Mouse (Mus musculus): ENCODE measurements around the gene Galnt7. TPM values are rescaled to one million over a fixed set of nuclear protein-coding genes. Genes with fewer than 3 reads are reported as not detected.

Galnt7 gene
- polyA plus RNA-seq, 1 experiment from 2014 or later: 15.7 TPM

DNA sequence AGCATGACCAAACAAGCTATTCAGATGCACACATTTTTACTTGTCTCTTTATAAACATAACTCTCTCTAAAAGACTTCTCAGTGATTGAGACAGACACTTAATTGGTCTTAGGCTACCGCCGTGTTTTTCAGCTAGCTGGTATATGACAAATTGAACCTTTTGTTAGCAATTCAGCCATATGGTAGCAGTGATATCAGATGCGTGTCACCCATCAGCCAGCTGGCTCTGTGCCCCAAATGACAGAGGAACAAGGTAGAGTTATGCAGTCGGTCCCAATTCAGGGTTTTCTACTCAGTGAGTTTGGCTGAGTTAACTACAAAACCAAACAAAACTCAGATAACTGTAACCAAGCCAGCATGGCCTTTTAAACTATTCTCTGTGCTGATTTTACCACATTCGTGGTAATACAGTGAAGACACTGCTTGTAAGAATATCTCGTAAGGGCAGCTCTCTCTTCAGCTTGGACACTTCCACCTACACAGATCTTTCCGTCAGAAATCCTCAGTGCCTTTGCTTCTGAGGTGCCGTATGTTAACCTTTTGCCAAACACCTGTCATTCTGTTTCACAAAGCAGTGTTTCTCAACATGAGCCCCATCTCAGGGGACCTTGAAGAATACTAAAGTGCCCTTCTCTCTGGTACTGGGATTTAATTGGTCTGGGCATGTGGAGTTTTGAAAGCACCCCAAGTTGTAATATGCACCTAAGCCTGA lies 68.3 kb downstream of the Galnt7 start:
- no peaks in the 10 kb centered on the region for H3K27me3 ChIP-seq
- no peak overlapping the region for H3K4me3 ChIP-seq
- H3K27ac ChIP-seq: no peak overlapping the region
- H3K9me3 ChIP-seq: no peaks in the 10 kb centered on the region
- peaks cover 7% of the 10 kb centered on the region; the same call in 1 of the 2 replicates for H3K36me3 ChIP-seq
- ATAC-seq (ENCODE audit: insufficient number of reproducible peaks, insufficient read depth, low FRiP score, low TSS enrichment, low read depth): no peak
- H3K9ac ChIP-seq: no peak overlapping the region
- WGBS: 72% methylated on average over 8 of the region's 8 CpGs
- no peak overlapping the region for H3K4me2 ChIP-seq
- H3K4me1 ChIP-seq: peaks cover 17% of the 10 kb centered on the region

DNA sequence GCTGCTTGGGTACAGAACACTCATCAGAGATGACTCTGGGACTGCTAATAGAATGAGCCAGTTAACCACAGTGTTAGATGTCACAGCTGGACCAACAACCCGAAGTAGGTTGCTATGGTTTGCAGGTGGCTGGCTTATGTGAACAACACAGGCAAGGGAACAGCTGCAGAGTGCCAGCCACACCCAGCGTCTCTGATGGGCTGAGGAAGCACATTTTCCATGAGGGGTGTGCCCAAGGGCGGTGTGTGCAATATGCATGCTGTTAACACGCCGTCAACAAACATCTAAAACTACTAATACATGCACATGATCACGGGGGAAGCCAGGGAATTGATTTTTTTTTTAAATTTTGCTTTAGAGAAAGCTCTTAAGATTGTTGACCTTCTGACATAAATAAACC lies 73.0 kb downstream of the Galnt7 start:
- H3K9me3 ChIP-seq: no peaks in the 10 kb centered on the region
- peak; percentile 20; the same call in 1 of the 2 replicates for ATAC-seq (ENCODE audit: insufficient number of reproducible peaks, insufficient read depth, low FRiP score, low TSS enrichment, low read depth)
- H3K4me1 ChIP-seq: peaks cover 12% of the 10 kb centered on the region
- no peak overlapping the region for H3K4me2 ChIP-seq
- WGBS: 69% methylated on average over 6 of the region's 6 CpGs
- no peak overlapping the region for H3K9ac ChIP-seq
- H3K27me3 ChIP-seq: no peaks in the 10 kb centered on the region
- H3K36me3 ChIP-seq: peaks cover 7% of the 10 kb centered on the region; the same call in 1 of the 2 replicates
- H3K27ac ChIP-seq: no peak overlapping the region
- no peak overlapping the region for H3K4me3 ChIP-seq

DNA sequence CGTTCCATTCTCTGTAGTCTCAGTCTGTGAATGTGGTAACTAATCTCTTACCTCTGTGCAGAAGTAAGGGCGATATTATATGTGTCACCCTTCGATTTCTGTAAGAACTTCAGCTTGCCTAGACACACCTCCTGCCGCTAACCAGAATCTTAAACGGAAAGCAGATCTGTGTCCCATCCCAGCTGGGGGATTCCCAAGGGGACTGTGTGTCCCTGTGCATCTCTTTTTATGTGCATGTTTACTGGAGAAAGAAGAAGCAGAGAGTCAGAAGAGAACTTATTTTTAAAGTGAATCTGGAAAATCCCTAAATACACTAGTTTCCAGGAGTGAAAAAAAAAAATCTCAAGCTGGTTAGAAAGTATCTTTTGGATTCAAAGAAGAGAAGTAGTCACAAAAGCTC lies 75.5 kb downstream of the Galnt7 start:
- Histone ChIP-seq H3K4me1 (peaks cover 13% of the 10 kb centered on the region), H3K27me3 (no peaks in the 10 kb centered on the region), H3K27ac (no peak overlapping the region), H3K9ac (no peak overlapping the region), H3K36me3 (no peaks in the 10 kb centered on the region), H3K4me2 (no peak overlapping the region), H3K4me3 (no peak overlapping the region), H3K9me3 (no peaks in the 10 kb centered on the region)
- no peak for ATAC-seq (ENCODE audit: insufficient number of reproducible peaks, insufficient read depth, low FRiP score, low TSS enrichment, low read depth)
- 69% methylated on average over 5 of the region's 5 CpGs for WGBS

DNA sequence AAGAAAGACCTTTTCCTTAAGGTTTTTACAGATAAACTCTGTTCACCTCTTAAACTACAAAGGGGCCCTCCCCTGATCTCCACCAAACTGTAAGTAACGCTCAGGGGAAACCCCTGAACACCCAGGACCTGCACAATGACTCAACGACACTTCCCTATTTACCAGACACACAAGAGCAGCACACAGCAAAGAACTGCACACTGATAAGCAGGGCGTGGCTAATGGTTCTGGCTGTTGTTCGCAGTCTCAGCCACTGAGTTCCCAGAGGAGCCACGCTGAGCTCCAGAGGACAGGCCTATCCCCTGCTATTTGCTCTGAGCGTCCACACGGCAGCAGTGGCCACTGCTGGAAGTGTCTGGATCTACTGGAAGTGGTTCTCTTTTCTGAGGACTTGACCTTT lies 76.6 kb downstream of the Galnt7 start:
- WGBS: 60% methylated on average over 7 of the region's 7 CpGs
- Histone ChIP-seq H3K4me3 (no peak overlapping the region), H3K27me3 (no peaks in the 10 kb centered on the region), H3K36me3 (no peaks in the 10 kb centered on the region), H3K4me1 (peaks cover 13% of the 10 kb centered on the region), H3K9me3 (no peaks in the 10 kb centered on the region), H3K9ac (no peak overlapping the region), H3K27ac (no peak overlapping the region), H3K4me2 (no peak overlapping the region)
- peak; percentile 59; the same call in 1 of the 2 replicates for ATAC-seq (ENCODE audit: insufficient number of reproducible peaks, insufficient read depth, low FRiP score, low TSS enrichment, low read depth)

DNA sequence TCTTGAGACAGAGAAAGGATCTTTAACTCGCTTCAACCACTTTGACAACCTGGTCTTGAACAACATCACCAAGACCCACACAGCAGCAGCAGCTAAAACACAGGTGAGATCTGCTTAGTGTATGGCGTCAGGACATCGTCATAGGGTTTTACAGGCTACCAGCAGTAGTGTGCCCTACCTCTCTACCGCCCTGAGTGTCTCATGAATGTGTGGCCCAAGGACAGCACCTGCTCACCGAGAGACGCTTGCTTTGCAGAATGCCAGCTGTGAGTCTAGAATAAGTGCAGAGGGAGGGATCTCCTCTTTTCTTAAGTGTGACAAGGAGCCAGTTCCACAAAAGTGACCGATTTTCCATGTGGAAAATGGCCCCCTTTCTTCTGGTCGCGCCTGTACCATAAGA lies 77.5 kb downstream of the Galnt7 start:
- Histone ChIP-seq H3K9me3 (no peaks in the 10 kb centered on the region), H3K4me2 (no peak overlapping the region), H3K27ac (no peak overlapping the region), H3K9ac (no peak overlapping the region), H3K36me3 (no peaks in the 10 kb centered on the region), H3K4me1 (peaks cover 14% of the 10 kb centered on the region), H3K27me3 (no peaks in the 10 kb centered on the region), H3K4me3 (no peak overlapping the region)
- 87% methylated on average over 9 of the region's 9 CpGs for WGBS
- ATAC-seq (ENCODE audit: insufficient number of reproducible peaks, insufficient read depth, low FRiP score, low TSS enrichment, low read depth): no peak

DNA sequence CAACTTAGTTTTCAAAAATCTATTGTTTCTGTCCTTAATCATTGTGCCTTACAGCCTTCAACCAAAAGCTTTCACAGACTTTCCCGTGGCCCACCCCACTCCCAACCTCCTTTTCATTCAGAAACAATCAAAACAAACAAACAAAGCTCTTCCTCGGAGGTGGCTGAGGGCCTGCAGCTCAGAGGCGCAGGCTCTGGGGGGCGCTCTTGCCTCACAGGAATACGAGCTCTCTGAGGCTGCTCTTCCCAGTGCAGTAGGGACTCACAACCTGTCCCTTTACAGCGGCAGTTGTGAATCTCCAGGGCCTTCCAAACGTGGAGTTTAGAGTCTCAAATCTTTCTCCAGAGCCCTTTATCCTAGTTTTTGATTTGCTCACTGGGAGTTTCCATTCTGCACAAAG lies 78.4 kb downstream of the Galnt7 start:
- no peak overlapping the region for H3K4me3 ChIP-seq
- no peaks in the 10 kb centered on the region for H3K27me3 ChIP-seq
- WGBS: 7% methylated on average over 7 of the region's 7 CpGs
- no peak overlapping the region for H3K9ac ChIP-seq
- peaks cover 24% of the 10 kb centered on the region for H3K4me1 ChIP-seq
- no peak overlapping the region for H3K27ac ChIP-seq
- no peaks in the 10 kb centered on the region for H3K9me3 ChIP-seq
- H3K4me2 ChIP-seq: no peak overlapping the region
- ATAC-seq (ENCODE audit: insufficient number of reproducible peaks, insufficient read depth, low FRiP score, low TSS enrichment, low read depth): no peak
- H3K36me3 ChIP-seq: no peaks in the 10 kb centered on the region

DNA sequence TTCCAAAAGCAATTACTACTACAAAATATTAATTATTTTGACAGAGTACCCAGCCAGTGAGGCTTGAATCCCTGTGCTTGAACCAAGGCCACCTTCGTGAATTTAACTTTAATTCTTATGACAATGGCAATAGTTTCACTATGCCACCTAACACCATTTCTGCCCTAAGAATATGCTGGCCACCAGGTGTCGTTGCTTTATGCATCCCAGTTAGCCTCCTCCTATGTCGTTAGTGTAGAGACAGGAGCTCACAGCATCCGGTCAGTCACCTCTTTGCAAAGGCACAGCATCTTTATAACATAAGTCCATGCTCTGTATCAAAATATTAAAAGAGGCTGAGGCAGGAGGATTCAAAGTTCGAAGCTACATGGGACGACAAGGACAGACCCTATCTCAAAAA lies 79.0 kb downstream of the Galnt7 start:
- no peak overlapping the region for H3K27ac ChIP-seq
- WGBS: 84% methylated on average over 6 of the region's 6 CpGs
- H3K4me1 ChIP-seq: peaks cover 29% of the 10 kb centered on the region
- no peaks in the 10 kb centered on the region for H3K36me3 ChIP-seq
- no peak overlapping the region for H3K4me3 ChIP-seq
- H3K27me3 ChIP-seq: no peaks in the 10 kb centered on the region
- no peak overlapping the region for H3K9ac ChIP-seq
- H3K9me3 ChIP-seq: no peaks in the 10 kb centered on the region
- H3K4me2 ChIP-seq: no peak overlapping the region
- no peak for ATAC-seq (ENCODE audit: insufficient number of reproducible peaks, insufficient read depth, low FRiP score, low TSS enrichment, low read depth)

DNA sequence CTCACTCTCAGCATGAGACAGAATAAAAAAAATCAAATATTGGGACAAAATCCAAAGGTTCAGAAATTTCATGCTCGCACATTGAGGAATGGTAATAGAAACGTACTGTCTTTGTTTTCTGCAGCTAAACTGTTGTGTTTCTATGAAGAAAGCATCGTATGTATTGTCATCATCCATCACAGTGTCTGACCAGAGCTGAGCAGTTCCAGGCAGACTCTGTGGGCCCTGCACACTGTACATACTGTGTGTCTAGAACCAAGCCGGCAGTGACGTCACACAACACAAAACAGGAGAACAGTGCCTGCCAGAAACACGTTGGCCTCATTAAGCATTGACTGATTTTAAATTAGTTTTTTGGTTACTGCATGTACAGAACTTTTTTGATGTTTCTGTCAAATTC lies 82.9 kb downstream of the Galnt7 start:
- no peaks in the 10 kb centered on the region for H3K27me3 ChIP-seq
- 50% methylated on average over 6 of the region's 6 CpGs for WGBS
- peaks cover 29% of the 10 kb centered on the region for H3K4me1 ChIP-seq
- H3K9ac ChIP-seq: no peak overlapping the region
- no peaks in the 10 kb centered on the region for H3K9me3 ChIP-seq
- H3K4me2 ChIP-seq: no peak overlapping the region
- no peaks in the 10 kb centered on the region for H3K36me3 ChIP-seq
- ATAC-seq (ENCODE audit: insufficient number of reproducible peaks, insufficient read depth, low FRiP score, low TSS enrichment, low read depth): no peak
- H3K27ac ChIP-seq: no peak overlapping the region
- H3K4me3 ChIP-seq: no peak overlapping the region

DNA sequence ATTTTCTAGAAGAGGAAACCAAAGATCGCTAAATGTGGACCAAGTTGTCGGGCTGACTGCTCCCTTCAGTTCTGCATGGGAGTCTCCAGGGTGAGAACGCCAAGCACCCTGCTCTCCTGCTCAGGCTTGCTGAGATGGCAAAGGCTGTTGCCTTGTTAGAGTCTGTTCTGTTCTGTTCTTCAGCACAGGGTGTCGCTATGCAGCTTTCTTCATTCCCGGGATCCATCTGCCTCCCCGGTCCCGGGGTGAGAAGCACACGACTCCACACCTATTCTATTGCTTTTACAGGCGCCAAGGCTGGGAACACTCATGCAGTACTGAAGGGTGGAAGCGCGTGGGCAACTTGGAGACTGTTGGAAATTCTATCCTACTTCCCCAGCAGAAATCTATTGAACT lies 83.4 kb downstream of the Galnt7 start:
- H3K4me1 ChIP-seq: peaks cover 26% of the 10 kb centered on the region
- 42% methylated on average over 11 of the region's 11 CpGs for WGBS
- no peaks in the 10 kb centered on the region for H3K9me3 ChIP-seq
- H3K4me2 ChIP-seq: peak overlapping the region; percentile 12; the same call in 1 of the 2 replicates
- H3K27ac ChIP-seq: peak overlapping the region; percentile 28; the same call in 1 of the 2 replicates
- H3K36me3 ChIP-seq: no peaks in the 10 kb centered on the region
- ATAC-seq (ENCODE audit: insufficient number of reproducible peaks, insufficient read depth, low FRiP score, low TSS enrichment, low read depth): no peak
- no peak overlapping the region for H3K9ac ChIP-seq
- H3K4me3 ChIP-seq: no peak overlapping the region
- H3K27me3 ChIP-seq: no peaks in the 10 kb centered on the region

DNA sequence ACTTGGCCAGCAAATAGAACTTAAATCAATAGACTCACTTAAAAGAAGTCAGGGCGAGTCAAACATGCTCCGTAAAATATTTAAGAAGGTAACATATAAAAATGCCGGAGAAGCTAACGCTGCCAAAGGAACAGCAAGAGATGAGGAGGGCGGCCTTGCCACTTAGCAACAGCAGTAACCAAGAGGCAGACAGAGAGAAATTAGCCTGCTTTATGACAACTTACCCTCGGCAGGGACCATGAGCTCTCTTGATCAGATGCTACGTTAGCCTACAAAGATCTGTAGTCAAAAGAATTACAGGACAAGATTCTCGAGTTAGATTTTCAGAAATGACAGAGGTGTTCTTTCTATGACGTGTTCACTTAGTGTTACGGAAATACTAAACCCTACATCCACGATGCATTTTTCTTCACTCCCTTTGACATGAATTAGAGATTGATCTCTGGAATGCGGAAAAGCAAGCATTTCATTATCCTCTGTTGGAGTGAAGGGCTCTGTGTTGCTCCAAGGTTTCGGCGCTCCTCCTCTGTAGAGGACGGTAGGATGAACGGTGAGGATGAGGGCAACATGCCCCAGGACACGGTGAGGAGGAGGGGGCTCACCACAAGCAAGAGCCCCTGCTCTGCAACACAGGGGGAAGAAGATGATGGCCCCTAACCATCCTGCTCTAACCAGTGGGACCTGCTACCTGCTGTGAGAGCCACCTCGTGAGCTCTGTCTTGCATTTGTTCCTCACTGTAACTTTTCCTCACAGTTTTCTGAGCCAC lies 84.0 kb downstream of the Galnt7 start:
- Histone ChIP-seq H3K36me3 (no peaks in the 10 kb centered on the region), H3K9ac (no peak overlapping the region), H3K4me2 (peak overlapping the region; percentile 12; the same call in 1 of the 2 replicates), H3K27ac (peak overlapping the region; percentile 28; the same call in 1 of the 2 replicates), H3K9me3 (no peaks in the 10 kb centered on the region), H3K4me1 (peaks cover 25% of the 10 kb centered on the region), H3K27me3 (no peaks in the 10 kb centered on the region), H3K4me3 (no peak overlapping the region)
- WGBS: 52% methylated on average over 18 of the region's 18 CpGs
- ATAC-seq (ENCODE audit: insufficient number of reproducible peaks, insufficient read depth, low FRiP score, low TSS enrichment, low read depth): no peak

DNA sequence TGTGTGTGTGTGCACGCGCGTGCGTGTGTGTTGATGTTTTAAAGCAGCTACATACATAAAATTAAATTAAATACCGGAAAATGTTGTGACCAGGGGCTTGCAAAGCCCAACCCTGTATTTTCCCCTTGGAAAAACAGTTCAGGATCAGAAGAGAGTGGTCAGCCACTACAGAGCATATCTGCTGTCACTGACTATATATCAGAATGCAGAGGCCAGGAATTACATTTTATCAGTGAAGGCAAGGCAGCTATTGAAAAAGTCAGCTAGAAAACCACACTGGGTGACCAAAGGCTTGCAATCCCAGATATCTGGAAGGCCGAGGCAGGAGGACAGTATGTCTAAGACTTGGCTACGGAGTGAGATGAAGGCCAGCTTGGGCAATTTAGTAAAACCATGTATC lies 84.8 kb downstream of the Galnt7 start:
- no peaks in the 10 kb centered on the region for H3K9me3 ChIP-seq
- WGBS: 91% methylated on average over 7 of the region's 7 CpGs
- no peaks in the 10 kb centered on the region for H3K36me3 ChIP-seq
- no peak overlapping the region for H3K4me2 ChIP-seq
- no peak overlapping the region for H3K4me3 ChIP-seq
- H3K27me3 ChIP-seq: no peaks in the 10 kb centered on the region
- no peak overlapping the region for H3K9ac ChIP-seq
- ATAC-seq (ENCODE audit: insufficient number of reproducible peaks, insufficient read depth, low FRiP score, low TSS enrichment, low read depth): no peak
- peaks cover 33% of the 10 kb centered on the region for H3K4me1 ChIP-seq
- no peak overlapping the region for H3K27ac ChIP-seq

DNA sequence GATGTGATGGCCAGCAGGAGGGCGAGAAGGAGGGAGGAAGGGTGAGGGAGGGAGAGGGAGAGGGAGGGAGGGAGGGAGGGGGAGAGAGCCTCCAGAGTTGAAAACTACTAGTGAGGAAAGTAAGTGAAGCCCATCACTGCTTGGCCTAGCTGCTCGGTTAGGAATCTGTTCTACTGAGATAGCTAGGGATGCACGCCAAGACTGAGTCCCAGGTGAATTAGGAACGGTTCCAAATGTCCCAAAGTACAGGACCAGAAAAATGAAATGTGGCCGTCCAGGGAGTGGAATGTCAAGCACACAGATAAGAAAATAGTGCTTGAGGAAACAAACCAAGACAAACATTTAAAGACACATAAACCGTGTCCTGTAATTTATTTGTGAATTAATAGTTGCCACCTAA lies 87.8 kb downstream of the Galnt7 start:
- H3K27me3 ChIP-seq: no peaks in the 10 kb centered on the region
- H3K9ac ChIP-seq: no peak overlapping the region
- no peak overlapping the region for H3K27ac ChIP-seq
- ATAC-seq (ENCODE audit: insufficient number of reproducible peaks, insufficient read depth, low FRiP score, low TSS enrichment, low read depth): no peak
- H3K4me2 ChIP-seq: no peak overlapping the region
- 77% methylated on average over 6 of the region's 6 CpGs for WGBS
- H3K4me1 ChIP-seq: peaks cover 33% of the 10 kb centered on the region
- H3K9me3 ChIP-seq: no peaks in the 10 kb centered on the region
- no peaks in the 10 kb centered on the region for H3K36me3 ChIP-seq
- no peak overlapping the region for H3K4me3 ChIP-seq
